Mouse (Mus musculus) stomach, embryonic 16.5 days (tissue): ENCODE measurements around the gene Knop1. TPM values are rescaled to one million over a fixed set of nuclear protein-coding genes. Genes with fewer than 3 reads are reported as not detected.

Experiments used
- ATAC-seq: fragments of 200-750 bp; cut with Nextera tagmentation; 2 replicates; pipeline ENCODE4 v1.8.0; 2017; ENCODE audit warnings: moderate number of reproducible peaks, moderate TSS enrichment; ENCODE audit not compliant: insufficient read depth, low FRiP score
- H3K27ac ChIP-seq: fragments of 300-500 bp; sonication (generic); 2 replicates; pipeline ENCODE4 v1.5.1; 2014; ENCODE audit warnings: low read length
- H3K27me3 ChIP-seq: fragments of 300-500 bp; sonication (generic); 2 replicates; pipeline ENCODE4 v1.6.1; 2014; ENCODE audit warnings: low read length, control low read depth, mixed read lengths; ENCODE audit not compliant: control insufficient read depth, insufficient read depth
- H3K36me3 ChIP-seq: fragments of 300-500 bp; sonication (generic); 2 replicates; pipeline ENCODE4 v1.6.1; 2014; ENCODE audit warnings: low read length; ENCODE audit not compliant: control insufficient read depth, insufficient read depth
- H3K4me1 ChIP-seq: fragments of 300-500 bp; sonication (generic); 2 replicates; pipeline ENCODE4 v1.6.1; 2014; ENCODE audit warnings: low read length, control low read depth, mixed read lengths; ENCODE audit not compliant: control insufficient read depth, insufficient read depth
- H3K4me2 ChIP-seq: fragments of 300-500 bp; sonication (generic); 2 replicates; pipeline ENCODE4 v1.6.1; 2014; ENCODE audit warnings: low read depth, low read length, mixed read lengths
- H3K4me3 ChIP-seq: fragments of 300-500 bp; sonication (generic); replicated peaks from 2 replicates; pipeline ENCODE4 v1.5.1; 2014; ENCODE audit warnings: mild to moderate bottlenecking, low read length
- H3K9ac ChIP-seq: fragments of 300-500 bp; sonication (generic); 2 replicates; pipeline ENCODE4 v1.6.1; 2014; ENCODE audit warnings: low read length
- H3K9me3 ChIP-seq: fragments of 300-500 bp; sonication (generic); replicated peaks from 2 replicates; pipeline ENCODE4 v1.6.1; 2016; ENCODE audit warnings: low read length, control low read depth; ENCODE audit not compliant: control insufficient read depth
- WGBS: fragments of 180-500 bp; shearing (Covaris S2); extraction: QIAGEN DNeasy Blood & Tissue Kit; methylation state at CpG from one replicate; pipeline ENCODE4 v1.1.7; 2014; 5-methylcytosine and 5-hydroxymethylcytosine counted together
- polyA plus RNA-seq: library from polyadenylated mRNA; unstranded; fragments of >200 nt; fragmentation: Nextera tagmentation; extraction: Ambion mirVana; gene quantifications from 2 replicates; pipeline ENCODE4 v1.2.1, GENCODE M21; 2015

The Knop1 gene
- polyA plus RNA-seq, 1 experiment from 2014 or later = 72.9 TPM

GRCm38 (mm10) chr7:118811407-118812106 lies 44.5 kb downstream of the Knop1 start:
- Histone ChIP-seq H3K9me3 (no peaks in the 10 kb centered on the region), H3K27ac (no peak overlapping the region), H3K4me3 (no peak overlapping the region), H3K27me3 (no peaks in the 10 kb centered on the region), H3K36me3 (no peaks in the 10 kb centered on the region), H3K4me1 (peaks cover 13% of the 10 kb centered on the region), H3K9ac (no peak overlapping the region), H3K4me2 (no peak overlapping the region)
- no peak for ATAC-seq
- WGBS = 59% methylated on average over 12 of the region's 12 CpGs

GRCm38 (mm10) chr7:118807899-118808298 lies 48.2 kb downstream of the Knop1 start:
- no peak overlapping the region for H3K9ac ChIP-seq
- H3K27ac ChIP-seq = no peak overlapping the region
- no peak overlapping the region for H3K4me2 ChIP-seq
- peak; percentile 52 for ATAC-seq
- H3K4me1 ChIP-seq = peaks cover 15% of the 10 kb centered on the region
- H3K36me3 ChIP-seq = no peaks in the 10 kb centered on the region
- no peaks in the 10 kb centered on the region for H3K9me3 ChIP-seq
- H3K4me3 ChIP-seq = no peak overlapping the region
- 44% methylated on average over 8 of the region's 8 CpGs for WGBS
- no peaks in the 10 kb centered on the region for H3K27me3 ChIP-seq

- Histone ChIP-seq H3K4me2 (no peak overlapping the region), H3K9me3 (no peaks in the 10 kb centered on the region), H3K4me3 (no peak overlapping the region), H3K9ac (0 out of 2 replicates have a peak overlapping the region, but pooled peaks have one; percentile 20), H3K27me3 (no peaks in the 10 kb centered on the region), H3K4me1 (peaks cover 15% of the 10 kb centered on the region), H3K27ac (peak overlapping the region; percentile 43), H3K36me3 (no peaks in the 10 kb centered on the region)
- no peak for ATAC-seq
- 47% methylated on average over 16 of the region's 16 CpGs for WGBS
These were observed 49.2 kb downstream of the Knop1 start for GRCm38 (mm10) chr7:118806631-118807411.

- Histone ChIP-seq H3K4me2 (no peak overlapping the region), H3K9ac (no peak overlapping the region), H3K4me3 (no peak overlapping the region), H3K4me1 (peaks cover 15% of the 10 kb centered on the region), H3K27ac (no peak overlapping the region), H3K36me3 (no peaks in the 10 kb centered on the region), H3K9me3 (no peaks in the 10 kb centered on the region), H3K27me3 (no peaks in the 10 kb centered on the region)
- no peak for ATAC-seq
- WGBS = 83% methylated on average over 8 of the region's 8 CpGs
These were observed 52.6 kb downstream of the Knop1 start for GRCm38 (mm10) chr7:118803425-118803824.

- WGBS = 89% methylated on average over 3 of the region's 3 CpGs
- Histone ChIP-seq H3K9ac (no peak overlapping the region), H3K27me3 (no peaks in the 10 kb centered on the region), H3K4me3 (no peak overlapping the region), H3K36me3 (0 out of 2 replicates have a peak, but pooled peaks cover 4% of the 10 kb centered on the region), H3K4me1 (peaks cover 4% of the 10 kb centered on the region), H3K27ac (no peak overlapping the region), H3K9me3 (no peaks in the 10 kb centered on the region), H3K4me2 (no peak overlapping the region)
- ATAC-seq = no peak
These were observed 54.3 kb downstream of the Knop1 start for GRCm38 (mm10) chr7:118801791-118802190.

- no peak overlapping the region for H3K9ac ChIP-seq
- ATAC-seq = no peak
- no peak overlapping the region for H3K4me3 ChIP-seq
- 83% methylated on average over 15 of the region's 15 CpGs for WGBS
- no peaks in the 10 kb centered on the region for H3K4me1 ChIP-seq
- no peak overlapping the region for H3K27ac ChIP-seq
- no peaks in the 10 kb centered on the region for H3K9me3 ChIP-seq
- no peak overlapping the region for H3K4me2 ChIP-seq
- no peaks in the 10 kb centered on the region for H3K27me3 ChIP-seq
- H3K36me3 ChIP-seq = 0 out of 2 replicates have a peak, but pooled peaks cover 4% of the 10 kb centered on the region
These were observed 55.8 kb downstream of the Knop1 start for GRCm38 (mm10) chr7:118800112-118800734.

GRCm38 (mm10) chr7:118798105-118798570 lies 57.9 kb downstream of the Knop1 start:
- no peak overlapping the region for H3K4me3 ChIP-seq
- H3K4me1 ChIP-seq = no peaks in the 10 kb centered on the region
- WGBS = 82% methylated on average over 6 of the region's 6 CpGs
- no peak overlapping the region for H3K4me2 ChIP-seq
- ATAC-seq = no peak
- no peaks in the 10 kb centered on the region for H3K9me3 ChIP-seq
- H3K27me3 ChIP-seq = no peaks in the 10 kb centered on the region
- H3K27ac ChIP-seq = no peak overlapping the region
- no peak overlapping the region for H3K9ac ChIP-seq
- H3K36me3 ChIP-seq = 0 out of 2 replicates have a peak, but pooled peaks cover 4% of the 10 kb centered on the region

- Histone ChIP-seq H3K4me3 (no peak overlapping the region), H3K27me3 (no peaks in the 10 kb centered on the region), H3K9ac (no peak overlapping the region), H3K36me3 (0 out of 2 replicates have a peak, but pooled peaks cover 4% of the 10 kb centered on the region), H3K4me1 (no peaks in the 10 kb centered on the region), H3K4me2 (no peak overlapping the region), H3K9me3 (no peaks in the 10 kb centered on the region), H3K27ac (no peak overlapping the region)
- WGBS = 78% methylated on average over 7 of the region's 7 CpGs
- ATAC-seq = no peak
These were observed 58.5 kb downstream of the Knop1 start for GRCm38 (mm10) chr7:118797600-118797999.

- no peak for ATAC-seq
- 86% methylated on average over 9 of the region's 9 CpGs for WGBS
- H3K36me3 ChIP-seq = 0 out of 2 replicates have a peak, but pooled peaks cover 4% of the 10 kb centered on the region
These were observed 59.2 kb downstream of the Knop1 start for GRCm38 (mm10) chr7:118796838-118797237.

More at GRCm38 (mm10) chr7:118796838-118797237, 59.2 kb downstream of the Knop1 start:
- Histone ChIP-seq H3K27me3 (no peaks in the 10 kb centered on the region), H3K9me3 (no peaks in the 10 kb centered on the region), H3K4me3 (no peak overlapping the region), H3K4me1 (no peaks in the 10 kb centered on the region), H3K27ac (no peak overlapping the region), H3K9ac (no peak overlapping the region), H3K4me2 (no peak overlapping the region)
